Mouse (Mus musculus): ENCODE results near the gene Kat2b. TPM values are rescaled to one million over a fixed set of nuclear protein-coding genes. Genes with fewer than 3 reads are reported as not detected.

Kat2b gene
- total and polyA plus RNA-seq, 3 experiments: 6.2 to 7.4 TPM; not detected in 1

- no peak overlapping the region for H3K4me3 ChIP-seq (ENCODE audit: control insufficient read depth in 1 of 2, insufficient read depth in 1 of 2, low read depth in 2 of 2, low read length in 2 of 2)
- no peaks in the 10 kb centered on the region for H3K9me3 ChIP-seq (replicated peaks; ENCODE audit: insufficient read depth, low read length)
- H3K27me3 ChIP-seq (ENCODE audit: control insufficient read depth in 1 of 2, insufficient read depth in 2 of 2, low read length in 2 of 2): no peaks in the 10 kb centered on the region
- no peak overlapping the region for H3K9ac ChIP-seq (ENCODE audit: control insufficient read depth, low read depth, low read length, poor library complexity, severe bottlenecking)
- no peaks in the 10 kb centered on the region for H3K79me2 ChIP-seq (ENCODE audit: control insufficient read depth, insufficient read depth, low read length, poor library complexity)
- H3K27ac ChIP-seq (ENCODE audit: control insufficient read depth, low read depth, low read length): no peak overlapping the region
- TF ChIP-seq MAZ (IDR thresholded peaks at IDR 0.05; ENCODE audit: low read depth, low read length) (no peak), ZC3H11A (IDR thresholded peaks at IDR 0.05; ENCODE audit: low read depth, low read length) (no peak), TCF12 (IDR thresholded peaks at IDR 0.05; ENCODE audit: low read depth, low read length) (no peak), SIN3A (IDR thresholded peaks at IDR 0.05; ENCODE audit: low read length) (no peak), NRF1 (IDR thresholded peaks at IDR 0.05; ENCODE audit: insufficient read depth, low read depth, low read length, poor library complexity, severe bottlenecking) (no peak), POLR2AphosphoS2 (IDR thresholded peaks at IDR 0.05; ENCODE audit: low read length) (no peak), GABPA (IDR thresholded peaks at IDR 0.05; ENCODE audit: low read depth, low read length) (no peak), ZNF384 (IDR thresholded peaks at IDR 0.05; ENCODE audit: low read depth, low read length) (no peak), RCOR1 (IDR thresholded peaks at IDR 0.05; ENCODE audit: low read depth, low read length) (no peak), BHLHE40 (IDR thresholded peaks at IDR 0.05; ENCODE audit: borderline replicate concordance, low read depth, low read length) (no peak), POLR2AphosphoS5 (IDR thresholded peaks at IDR 0.05; ENCODE audit: borderline replicate concordance, low read depth, low read length) (no peak), KAT2A (conservative IDR thresholded peaks at IDR 0.05; ENCODE audit: low read depth, low read length) (no peak), NELFE (IDR thresholded peaks at IDR 0.05; ENCODE audit: low read depth, low read length) (no peak), MAFK (IDR thresholded peaks at IDR 0.05; ENCODE audit: borderline replicate concordance, low read depth, low read length) (no peak), RAD21 (IDR thresholded peaks at IDR 0.05; ENCODE audit: low read depth, low read length) (no peak)
- DNase-seq (ENCODE audit: low read depth, low spot score): no peak
- H3K4me1 ChIP-seq (ENCODE audit: control insufficient read depth in 1 of 2, insufficient read depth in 2 of 2, low read length in 2 of 2): no peaks in the 10 kb centered on the region
- no peaks in the 10 kb centered on the region; a peak in 1 of 4 replicates for H3K36me3 ChIP-seq (ENCODE audit: control insufficient read depth in 1 of 2, insufficient read depth in 2 of 2, low read length in 2 of 2)
These were observed 5.1 kb upstream of the Kat2b start for GRCm38 (mm10) chr17:53561458-53562029.

- no peak for DNase-seq (ENCODE audit: low read depth, low spot score)
- H3K36me3 ChIP-seq (ENCODE audit: control insufficient read depth in 1 of 2, insufficient read depth in 2 of 2, low read length in 2 of 2): peaks cover 0 to 2% of the 10 kb centered on the region in 2 experiments; a peak in 1 of 4 replicates
- H3K9me3 ChIP-seq (replicated peaks; ENCODE audit: insufficient read depth, low read length): no peaks in the 10 kb centered on the region
- no peak overlapping the region for H3K27ac ChIP-seq (ENCODE audit: control insufficient read depth, low read depth, low read length)
- H3K9ac ChIP-seq (ENCODE audit: control insufficient read depth, low read depth, low read length, poor library complexity, severe bottlenecking): no peak overlapping the region
- peaks cover 0 to 8% of the 10 kb centered on the region in 2 experiments; a peak in 3 of 4 replicates for H3K4me1 ChIP-seq (ENCODE audit: control insufficient read depth in 1 of 2, insufficient read depth in 2 of 2, low read length in 2 of 2)
- H3K79me2 ChIP-seq (ENCODE audit: control insufficient read depth, insufficient read depth, low read length, poor library complexity): peaks cover 25% of the 10 kb centered on the region
- H3K27me3 ChIP-seq (ENCODE audit: control insufficient read depth in 1 of 2, insufficient read depth in 2 of 2, low read length in 2 of 2): no peaks in the 10 kb centered on the region
- no peak overlapping the region for H3K4me3 ChIP-seq (ENCODE audit: control insufficient read depth in 1 of 2, insufficient read depth in 1 of 2, low read depth in 2 of 2, low read length in 2 of 2)
- no peak for TF ChIP-seq EP300 (IDR thresholded peaks at IDR 0.05; ENCODE audit: low read depth in 1 of 2, low read length in 2 of 2)
- no peak for TF ChIP-seq RCOR1 (IDR thresholded peaks at IDR 0.05; ENCODE audit: low read depth, low read length)
- no peak for TF ChIP-seq MXI1 (IDR thresholded peaks at IDR 0.05; ENCODE audit: low read depth, low read length)
- peak; percentile 60; the same call in 1 of the 2 replicates for TF ChIP-seq ZNF384 (IDR thresholded peaks at IDR 0.05; ENCODE audit: low read depth, low read length)
These were observed 1.8 kb upstream of the Kat2b start for GRCm38 (mm10) chr17:53564837-53565236.

Measured in MEL (cell line).